Mouse (Mus musculus): ENCODE data around the gene A430005L14Rik.

GRCm38 (mm10) chr4:153980470-153980869, 23.4 kb downstream of the A430005L14Rik start:
- TF ChIP-seq CTCF (IDR thresholded peaks at IDR 0.05; ENCODE audit: extremely low read depth, insufficient read depth, low read length) (no peak), POLR2A (IDR thresholded peaks at IDR 0.05; ENCODE audit: extremely low read depth, insufficient read depth, low read length) (no peak)
